Mouse (Mus musculus) spleen, postnatal 10 days (tissue): Measurements from ENCODE around the gene Amhr2.

Experiments
- DNase-seq, 2 experiments: peaks; one replicate each; pipeline ENCODE4 v3.0.0; 2021 to 2022; ENCODE audit warnings: low spot score in 2 of 2

Gene Amhr2

DNA sequence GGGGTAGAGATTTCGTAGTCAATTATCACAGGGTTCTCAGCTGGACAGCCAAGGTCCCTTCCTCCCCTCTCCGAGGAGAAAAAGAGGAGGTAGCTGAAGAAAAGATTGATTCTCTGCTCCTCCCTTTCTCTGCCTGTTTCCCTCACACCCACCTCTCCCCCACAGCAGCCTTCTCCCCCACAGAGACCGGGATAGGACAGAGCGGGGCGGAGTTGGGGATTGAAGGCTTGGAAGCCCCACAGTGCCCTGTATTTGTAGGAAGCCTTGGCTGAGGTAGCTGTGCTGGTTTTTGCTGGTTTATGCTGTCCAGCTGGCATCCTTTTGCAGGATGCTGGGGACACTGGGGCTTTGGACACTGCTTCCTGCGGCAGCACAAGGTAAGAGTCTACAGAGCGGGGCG lies at the start of gene Amhr2:
Gene Amhr2, plus strand, starts transcription at position 222 of the 400 bp plus-strand sequence.
- DNase-seq, result no peak

DNA sequence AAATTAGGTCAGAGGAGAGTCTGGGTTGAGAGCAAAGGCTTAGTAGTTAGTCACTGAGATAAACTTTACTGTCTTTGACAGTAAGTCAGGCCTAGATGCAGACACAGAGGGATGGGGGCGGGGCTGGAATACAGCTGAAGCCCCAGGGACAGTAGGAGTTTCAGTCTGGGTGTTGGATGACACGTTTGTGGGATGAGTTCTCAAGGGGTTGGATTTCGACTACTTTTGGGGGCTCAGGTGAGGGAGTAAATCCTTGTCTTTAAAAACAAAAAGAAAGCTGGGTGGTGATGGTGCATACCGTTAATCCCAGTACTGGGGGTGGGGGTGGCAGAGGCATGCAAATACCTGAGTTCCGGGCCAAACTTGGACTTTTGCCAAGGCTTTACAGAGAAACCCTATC lies 46.5 kb upstream of the Amhr2 start:
- no peak for DNase-seq

DNA sequence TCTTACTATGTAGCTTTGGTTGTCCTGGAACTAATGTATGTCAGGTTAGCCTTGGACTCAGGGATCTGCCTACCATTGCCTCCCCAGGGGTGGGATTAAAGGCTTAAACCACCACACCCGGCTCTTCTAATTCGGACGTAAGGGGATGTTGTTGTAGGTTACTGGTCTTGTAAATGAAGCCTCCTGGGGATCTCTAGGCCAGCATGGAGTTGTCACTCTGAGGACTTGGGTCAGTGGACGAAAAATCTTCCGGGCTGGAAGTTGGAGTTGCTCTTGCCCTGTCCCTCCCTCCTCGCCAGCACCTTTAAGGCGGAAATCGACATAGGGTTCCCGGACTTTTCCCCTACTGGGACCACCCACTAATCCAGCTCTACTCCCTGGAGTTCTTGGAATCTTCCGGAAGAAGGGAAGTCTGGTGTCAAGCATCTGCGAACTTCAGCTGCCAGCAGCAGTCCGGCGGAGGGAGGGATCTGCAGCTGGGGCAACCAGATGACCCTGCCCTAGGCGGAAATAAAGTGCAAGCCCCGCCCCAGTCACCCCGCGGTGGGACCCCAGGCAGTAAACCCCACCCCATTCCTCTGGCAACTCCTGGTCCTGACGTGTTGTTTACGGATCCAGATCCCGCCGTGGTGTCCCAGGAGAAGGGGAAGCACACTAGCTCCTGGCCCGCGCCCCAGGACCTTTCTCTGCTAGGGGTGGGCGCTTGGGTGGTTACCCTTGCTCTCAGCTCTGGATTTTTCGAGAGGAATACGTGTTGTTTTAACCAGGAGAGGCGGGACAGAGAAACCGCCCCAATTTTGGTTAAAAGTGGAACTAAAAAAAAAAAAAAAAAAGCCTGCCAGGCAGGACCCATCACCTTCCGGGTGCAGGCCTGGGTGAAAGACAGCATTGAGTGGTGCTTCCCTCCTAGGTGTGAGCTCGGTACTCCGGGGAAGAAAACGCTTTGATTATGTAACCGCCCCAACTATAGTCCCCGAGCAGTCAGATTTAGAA lies 45.6 kb upstream of the Amhr2 start:
- peak; percentile 77 to 84 for DNase-seq

DNA sequence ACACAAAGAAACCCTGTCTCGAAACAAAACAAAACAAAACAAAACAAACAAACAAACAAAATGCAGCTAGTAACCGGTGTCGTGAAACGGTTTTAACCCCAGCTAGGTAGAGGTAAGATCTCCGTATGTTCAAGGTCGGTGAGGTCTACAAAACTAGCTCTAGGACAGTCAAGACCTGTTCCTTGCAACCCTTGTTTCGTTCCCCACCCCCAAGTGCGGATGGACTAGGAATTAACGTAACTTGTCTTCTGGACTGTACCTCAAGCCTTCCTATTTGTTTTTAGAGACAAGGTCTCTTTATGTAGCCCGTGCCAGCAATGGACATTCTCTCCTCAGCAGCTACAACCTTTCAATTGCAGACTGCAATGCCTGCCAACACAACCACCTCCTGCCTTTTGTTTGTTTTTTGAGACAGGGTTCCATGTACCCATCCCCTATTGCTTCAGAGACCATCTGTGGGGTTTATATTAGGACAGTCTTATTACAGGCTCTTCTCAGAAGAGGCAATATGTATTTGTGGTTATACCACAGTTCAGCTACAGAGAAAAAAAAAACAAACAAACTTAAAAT lies 44.6 kb upstream of the Amhr2 start:
- no peak for DNase-seq

DNA sequence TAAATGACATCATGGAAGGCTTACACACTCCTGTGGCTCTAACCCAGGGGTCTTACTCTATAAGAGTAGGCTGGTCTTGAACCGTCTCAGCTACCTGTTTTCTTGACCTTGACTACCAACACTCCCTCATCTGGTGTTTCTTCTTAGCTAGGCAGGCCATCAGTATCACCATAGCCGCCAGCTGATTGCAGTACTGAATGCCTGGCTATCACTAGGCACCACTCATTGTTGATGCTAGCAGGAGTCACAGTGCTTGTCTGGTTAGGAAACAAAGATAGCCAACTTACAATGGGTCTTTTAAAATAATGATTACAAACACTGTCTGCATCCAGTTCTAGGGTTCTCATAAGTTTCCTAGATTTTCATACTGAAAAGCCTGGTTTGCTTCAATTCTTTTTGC lies 43.9 kb upstream of the Amhr2 start:
- no peak for DNase-seq

DNA sequence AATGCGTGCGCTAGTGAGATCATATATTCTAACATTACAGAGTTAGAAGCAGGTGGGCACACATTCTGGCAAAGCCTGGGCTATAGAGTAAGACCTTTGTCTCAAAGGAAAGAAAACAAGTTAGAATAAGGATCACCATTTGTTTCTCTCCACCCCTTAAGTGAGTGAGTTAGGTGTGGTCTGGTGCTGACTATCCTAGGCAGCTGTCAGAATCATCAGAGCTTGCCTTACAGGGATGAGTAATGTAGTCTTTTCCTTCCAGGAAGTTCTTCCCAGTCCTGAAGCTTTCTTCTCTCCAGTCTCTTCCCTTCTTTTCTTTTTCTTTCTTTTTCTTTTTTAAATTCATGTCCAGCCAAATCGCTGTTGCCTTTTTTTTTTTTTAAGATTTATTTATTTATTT lies 43.0 kb upstream of the Amhr2 start:
- no peak for DNase-seq

DNA sequence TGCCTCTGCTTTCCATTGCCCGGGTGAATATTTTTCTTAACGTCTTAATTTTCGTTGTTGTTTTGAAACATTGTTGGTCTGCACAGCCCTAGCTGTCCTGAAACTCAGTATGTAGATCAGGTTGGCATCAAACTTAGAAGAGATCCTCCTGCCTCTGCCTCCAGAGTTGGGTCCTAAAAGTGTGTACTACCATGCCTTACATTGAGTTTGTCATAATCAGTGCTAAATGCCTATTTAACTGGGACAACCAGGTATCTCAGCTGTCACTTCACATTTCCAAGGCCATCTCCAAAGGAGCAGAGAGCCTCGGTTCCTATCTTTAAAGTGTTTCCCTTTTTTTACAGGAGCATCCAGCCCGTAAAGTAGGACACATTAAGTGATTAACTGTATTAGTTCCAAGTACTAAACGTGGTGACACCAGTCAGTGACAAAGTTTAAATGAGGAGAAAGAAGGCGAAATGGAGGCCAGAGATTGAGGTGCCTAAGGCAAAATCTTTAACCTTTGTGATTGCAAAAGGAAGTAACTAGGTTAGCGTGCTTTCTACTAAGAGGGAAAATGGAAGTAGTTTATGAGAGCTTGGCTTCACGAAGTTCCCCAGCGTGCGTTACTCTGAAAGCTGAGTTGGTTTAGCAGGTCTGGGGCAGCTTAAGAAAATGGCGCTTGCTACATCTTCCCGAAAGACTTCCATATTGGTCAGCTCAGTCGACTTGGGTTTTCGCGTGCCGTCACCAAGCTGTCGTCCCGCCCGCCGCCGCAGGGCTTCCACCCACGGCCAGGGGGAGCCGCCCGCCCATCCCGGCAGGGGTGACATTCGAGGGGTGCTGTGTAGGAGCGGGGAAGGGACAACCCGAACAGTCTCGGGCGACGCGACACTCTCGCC lies 40.3 kb upstream of the Amhr2 start:
- peak in 1 of 2 experiments; percentile 95 for DNase-seq

DNA sequence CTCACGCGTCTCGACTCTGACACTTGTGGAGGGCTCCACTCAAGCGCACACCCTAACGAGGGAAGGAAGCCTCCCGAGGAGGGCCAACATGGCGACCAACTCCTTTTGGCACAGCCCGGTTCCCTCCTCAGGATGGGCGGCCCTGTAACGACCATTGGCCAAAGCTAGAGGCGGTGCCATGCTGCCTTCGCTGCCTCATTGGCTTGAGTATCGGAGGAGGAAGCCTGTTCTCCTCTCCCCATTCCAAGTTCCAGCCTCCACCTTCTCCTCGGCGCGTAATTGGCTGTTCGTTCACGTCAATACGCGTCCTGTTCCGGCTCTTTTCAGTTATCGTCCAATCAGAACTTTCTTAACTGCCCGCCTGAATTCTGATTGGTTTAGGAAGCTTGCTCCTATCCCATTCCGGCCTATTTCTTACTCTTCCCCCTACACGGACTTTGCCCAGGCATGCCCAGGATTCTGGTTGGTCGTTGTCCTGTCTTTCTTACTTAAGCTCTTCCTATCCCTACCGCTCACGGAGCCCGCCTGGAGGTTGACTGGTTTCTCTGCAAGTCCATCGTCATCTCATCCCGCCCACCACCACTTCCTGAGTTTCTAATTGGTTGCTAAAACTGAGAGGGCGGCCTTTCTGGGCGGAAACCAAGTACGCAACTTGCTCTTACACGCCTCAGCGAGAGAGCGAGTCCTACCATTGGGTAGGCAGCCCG lies 39.5 kb upstream of the Amhr2 start, which contains the start of gene Sp1:
Gene Sp1, plus strand, starts transcription at position 655 of the 707 bp plus-strand sequence.
- peak; percentile 94 to 98 for DNase-seq

DNA sequence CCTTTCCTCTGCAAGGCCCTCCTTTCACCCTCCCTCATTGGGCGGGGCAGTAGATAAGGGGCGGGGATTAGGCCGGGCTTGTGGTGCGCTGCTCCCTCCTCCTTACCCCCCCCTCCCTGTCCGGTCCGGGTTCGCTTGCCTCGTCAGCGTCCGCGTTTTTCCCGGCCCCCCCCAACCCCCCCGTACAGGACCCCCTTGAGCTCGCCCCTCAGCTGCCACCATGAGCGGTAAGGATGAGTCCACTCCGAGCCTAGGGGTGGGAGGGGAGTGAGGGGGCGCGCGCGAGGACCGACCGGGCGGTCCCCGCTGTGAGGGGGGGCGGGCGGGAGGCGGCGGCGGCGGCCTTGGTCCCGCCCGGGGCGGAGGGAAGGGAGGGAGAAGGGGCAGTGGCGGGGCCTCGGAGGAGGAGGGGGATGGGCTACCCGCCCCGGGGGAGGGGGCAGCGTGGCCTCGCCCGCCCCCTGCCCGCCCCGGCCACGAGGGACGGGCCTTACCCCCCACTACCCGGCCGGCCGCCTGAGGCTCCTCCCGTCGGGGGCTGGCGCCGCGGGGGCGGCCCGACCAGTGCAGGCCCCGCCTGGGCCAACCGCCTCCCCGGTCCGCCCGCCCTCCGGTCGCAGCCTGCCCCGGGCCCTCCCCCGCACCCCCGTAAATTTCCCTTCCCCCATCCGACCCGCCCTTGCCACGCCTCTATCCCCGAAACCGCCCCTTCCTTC lies 38.8 kb upstream of the Amhr2 start:
- peak; percentile 72 to 86 for DNase-seq

DNA sequence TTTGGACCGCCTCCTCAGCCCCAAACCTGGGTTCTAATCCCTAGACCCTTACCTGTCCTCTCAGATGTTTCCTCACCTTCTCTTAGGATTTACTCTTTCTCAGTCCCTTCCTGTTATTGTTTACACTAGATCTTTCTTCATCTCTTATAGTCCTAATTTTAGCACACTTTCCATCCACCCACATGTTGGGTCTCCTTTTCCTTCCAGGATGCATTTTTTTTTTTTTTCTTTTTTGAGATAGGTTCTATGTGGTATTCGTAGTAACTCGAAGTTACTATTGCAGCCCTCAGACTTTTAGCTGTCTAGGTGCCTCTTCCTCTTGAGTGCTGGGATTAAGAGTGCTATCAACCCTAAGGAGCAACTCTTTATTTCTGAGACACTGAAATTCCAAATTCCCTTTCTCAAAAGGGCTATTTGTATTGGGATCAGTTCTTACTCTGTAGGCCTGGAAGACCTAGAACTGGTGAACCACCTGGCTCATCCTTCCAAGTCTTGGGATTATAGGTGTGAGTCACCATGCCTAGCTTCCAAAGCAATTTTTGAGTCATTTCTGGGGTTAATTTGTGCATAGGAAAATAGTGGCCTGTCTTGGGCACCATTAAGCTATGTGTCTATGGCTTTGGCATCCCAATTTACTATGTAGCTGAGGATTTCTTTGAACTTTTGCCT lies 38.1 kb upstream of the Amhr2 start:
- no peak for DNase-seq

DNA sequence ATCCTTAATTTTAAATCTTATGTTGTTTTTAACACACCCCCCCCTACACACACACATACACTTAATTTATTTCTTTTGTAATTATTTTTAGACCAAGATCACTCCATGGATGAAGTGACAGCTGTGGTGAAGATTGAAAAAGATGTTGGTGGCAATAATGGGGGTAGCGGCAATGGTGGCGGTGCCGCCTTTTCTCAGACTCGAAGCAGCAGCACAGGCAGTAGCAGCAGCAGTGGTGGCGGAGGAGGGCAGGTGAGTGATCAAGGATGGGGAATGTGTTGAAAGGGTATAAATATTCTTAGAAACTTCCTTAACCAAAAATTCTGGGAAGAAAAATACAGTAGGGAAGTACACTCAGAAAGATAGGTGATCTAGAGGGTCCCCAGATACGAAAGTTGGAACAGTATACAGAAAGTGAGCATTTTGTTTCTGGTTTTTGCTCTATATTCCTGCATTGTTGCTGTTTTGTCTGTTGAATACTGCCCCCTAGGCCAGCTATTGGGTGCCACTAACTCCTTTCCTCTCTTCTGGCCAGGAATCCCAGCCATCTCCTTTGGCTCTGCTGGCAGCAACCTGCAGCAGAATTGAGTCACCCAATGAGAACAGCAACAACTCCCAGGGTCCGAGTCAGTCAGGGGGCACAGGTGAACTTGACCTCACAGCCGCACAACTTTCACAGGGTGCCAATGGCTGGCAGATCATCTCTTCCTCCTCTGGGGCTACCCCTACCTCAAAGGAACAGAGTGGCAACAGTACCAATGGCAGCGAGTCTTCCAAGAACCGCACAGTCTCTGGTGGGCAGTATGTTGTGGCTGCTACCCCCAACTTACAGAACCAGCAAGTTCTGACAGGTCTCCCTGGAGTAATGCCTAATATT lies 37.2 kb upstream of the Amhr2 start:
- no peak for DNase-seq

DNA sequence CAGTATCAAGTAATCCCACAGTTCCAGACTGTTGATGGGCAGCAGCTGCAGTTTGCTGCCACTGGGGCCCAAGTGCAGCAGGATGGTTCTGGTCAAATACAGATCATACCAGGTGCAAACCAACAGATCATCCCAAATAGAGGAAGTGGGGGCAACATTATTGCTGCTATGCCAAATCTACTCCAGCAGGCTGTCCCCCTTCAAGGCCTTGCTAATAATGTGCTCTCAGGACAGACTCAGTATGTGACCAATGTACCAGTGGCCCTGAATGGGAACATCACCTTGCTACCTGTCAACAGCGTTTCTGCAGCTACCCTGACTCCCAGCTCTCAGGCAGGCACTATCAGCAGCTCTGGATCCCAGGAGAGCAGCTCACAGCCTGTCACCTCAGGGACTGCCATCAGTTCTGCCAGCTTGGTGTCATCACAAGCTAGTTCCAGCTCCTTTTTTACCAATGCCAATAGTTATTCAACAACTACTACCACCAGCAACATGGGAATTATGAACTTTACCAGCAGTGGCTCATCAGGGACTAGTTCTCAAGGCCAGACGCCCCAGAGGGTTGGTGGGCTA lies 36.5 kb upstream of the Amhr2 start:
- no peak for DNase-seq

DNA sequence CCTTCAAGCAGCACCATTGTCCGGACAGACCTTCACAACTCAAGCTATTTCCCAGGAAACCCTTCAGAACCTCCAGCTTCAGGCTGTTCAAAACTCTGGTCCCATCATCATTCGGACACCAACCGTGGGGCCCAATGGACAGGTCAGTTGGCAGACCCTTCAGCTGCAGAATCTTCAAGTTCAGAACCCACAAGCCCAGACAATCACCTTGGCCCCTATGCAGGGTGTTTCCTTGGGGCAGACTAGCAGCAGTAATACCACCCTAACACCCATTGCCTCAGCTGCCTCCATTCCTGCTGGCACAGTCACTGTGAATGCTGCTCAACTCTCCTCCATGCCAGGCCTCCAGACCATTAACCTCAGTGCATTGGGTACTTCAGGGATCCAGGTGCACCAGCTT lies 35.9 kb upstream of the Amhr2 start:
- DNase-seq, result no peak

DNA sequence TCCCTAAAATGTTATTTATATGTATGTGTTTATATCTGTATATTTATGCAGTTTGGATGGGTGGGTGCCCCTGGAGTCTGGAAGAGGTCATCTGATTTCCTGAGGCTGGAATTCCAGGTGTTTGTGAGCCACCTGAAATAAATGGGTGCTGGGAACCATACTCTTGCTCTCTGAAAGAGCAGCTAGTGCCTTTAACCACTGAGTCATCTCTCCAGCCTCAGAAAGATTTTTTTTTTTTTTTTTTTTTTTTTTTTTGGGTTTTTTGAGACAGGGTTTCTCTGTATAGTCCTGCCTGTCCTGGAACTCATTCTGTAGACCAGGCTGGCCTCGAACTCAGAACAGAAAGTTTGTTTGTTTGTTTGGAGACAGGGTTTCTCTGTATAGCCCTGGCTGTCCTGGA lies 34.1 kb upstream of the Amhr2 start:
- DNase-seq, result no peak

DNA sequence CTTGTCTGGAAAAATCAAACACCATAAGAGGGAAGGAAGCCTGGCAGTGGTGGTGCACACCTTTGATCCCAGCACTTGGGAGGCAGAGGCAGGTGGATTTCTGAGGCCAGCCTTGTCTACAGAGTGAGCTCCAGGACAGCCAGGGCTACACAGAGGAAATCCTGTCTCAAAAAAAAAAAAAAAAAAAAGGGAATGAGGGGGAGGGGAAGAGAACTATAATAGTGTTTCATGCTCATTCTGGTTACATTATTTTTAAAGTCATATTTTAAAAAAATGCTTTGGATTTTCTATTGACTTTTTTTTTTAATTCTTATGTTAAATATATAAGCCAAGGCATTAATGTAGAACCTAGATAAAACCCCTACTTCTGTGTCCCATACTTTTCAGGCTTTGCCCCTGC lies 31.5 kb upstream of the Amhr2 start:
- no peak for DNase-seq

DNA sequence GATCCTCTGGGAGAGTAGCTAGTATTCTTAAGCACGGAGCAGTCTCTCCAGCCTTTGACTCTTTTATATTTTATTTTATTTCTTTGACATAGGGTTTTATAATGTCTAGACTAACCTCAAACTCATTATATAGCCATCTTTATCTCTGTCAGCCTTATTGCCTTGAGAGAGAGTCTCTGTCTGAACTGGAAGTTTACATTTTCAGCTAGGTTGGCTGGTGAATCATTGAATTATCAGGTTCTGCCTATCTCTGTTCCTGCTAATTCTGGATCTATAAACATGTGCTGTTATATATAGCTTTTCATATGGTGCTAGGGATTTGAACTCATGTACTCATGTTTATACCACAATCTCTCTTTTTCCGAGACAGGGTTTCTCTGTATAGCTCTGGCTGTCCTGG lies 27.6 kb upstream of the Amhr2 start:
- no peak for DNase-seq

DNA sequence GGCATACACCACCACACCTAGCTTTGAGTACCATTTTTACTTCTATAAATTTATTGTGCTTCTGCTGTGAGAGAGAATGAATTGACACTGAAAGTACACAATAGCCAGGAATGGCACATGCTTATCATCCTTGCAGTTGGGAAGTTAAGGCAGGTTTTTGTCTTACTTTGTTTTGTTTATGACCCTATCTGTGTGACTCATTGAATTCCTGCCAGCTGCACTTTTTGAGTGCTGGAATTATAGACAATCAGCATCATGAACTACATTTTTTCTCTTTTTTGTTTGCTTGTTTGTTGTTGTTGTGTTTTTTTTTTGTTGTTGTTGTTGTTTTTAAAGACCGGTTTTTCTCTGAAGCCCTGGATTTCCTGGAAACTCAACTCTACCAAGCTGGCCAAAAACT lies 24.2 kb upstream of the Amhr2 start:
- no peak for DNase-seq

DNA sequence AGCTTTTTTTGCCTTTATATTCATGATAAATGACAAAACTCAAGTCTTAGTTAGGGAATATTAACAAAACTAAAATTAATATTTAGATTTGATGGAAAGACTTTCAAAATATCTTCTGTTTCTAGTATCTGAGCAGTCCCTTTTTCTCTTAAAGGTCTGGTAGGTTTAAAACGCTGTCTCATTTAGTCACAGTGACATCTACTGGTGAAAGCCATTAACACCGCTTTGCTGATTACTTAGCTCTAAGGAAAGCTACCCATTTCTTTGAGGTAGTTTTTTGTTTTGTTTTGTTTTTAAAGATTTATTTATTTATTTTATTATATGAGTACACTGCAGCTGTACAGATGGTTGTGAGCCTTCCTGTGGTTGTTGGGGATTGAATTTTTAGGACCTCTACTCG lies 23.7 kb upstream of the Amhr2 start:
- DNase-seq, result peak in 1 of 2 experiments; percentile 55
